Mouse (Mus musculus): ENCODE data around the gene Cytl1. TPM values are rescaled to one million over a fixed set of nuclear protein-coding genes. Genes with fewer than 3 reads are reported as not detected.

The Cytl1 gene
- total RNA-seq (2022) = 1 to 10 TPM; 1.3 to 2.1 (median 1.7) TPM

GRCm38 (mm10) chr5:37735224-37735623 lies at the start of gene Cytl1:
Gene Cytl1, plus strand, starts transcription at chr5:37735519.
- no peak for DNase-seq (ENCODE audit: low spot score in 2 of 2)

- DNase-seq (ENCODE audit: low spot score in 2 of 2) = no peak
These were observed 42.6 kb upstream of the Cytl1 start for GRCm38 (mm10) chr5:37692759-37693158.

- no peak for DNase-seq (ENCODE audit: low spot score in 2 of 2)
These were observed 39.5 kb upstream of the Cytl1 start for GRCm38 (mm10) chr5:37695773-37696172.

GRCm38 (mm10) chr5:37697286-37697685 lies 38.0 kb upstream of the Cytl1 start:
- peak; percentile 49 to 58 for DNase-seq (ENCODE audit: low spot score in 2 of 2)

GRCm38 (mm10) chr5:37699757-37700156 lies 35.6 kb upstream of the Cytl1 start:
- DNase-seq (ENCODE audit: low spot score in 2 of 2) = no peak

- DNase-seq (ENCODE audit: low spot score in 2 of 2) = no peak
These were observed 30.4 kb upstream of the Cytl1 start for GRCm38 (mm10) chr5:37704962-37705361.

- DNase-seq (ENCODE audit: low spot score in 2 of 2) = no peak
These were observed 27.2 kb upstream of the Cytl1 start for GRCm38 (mm10) chr5:37708124-37708523.

GRCm38 (mm10) chr5:37709257-37709904 lies 25.9 kb upstream of the Cytl1 start:
- no peak for DNase-seq (ENCODE audit: low spot score in 2 of 2)

GRCm38 (mm10) chr5:37716505-37717372 lies 18.6 kb upstream of the Cytl1 start, which contains the start of gene Stk32b:
Gene Stk32b, minus strand, starts transcription at chr5:37717171.
- DNase-seq (ENCODE audit: low spot score in 2 of 2) = no peak

- peak in 1 of 2 experiments; percentile 50 for DNase-seq (ENCODE audit: low spot score in 2 of 2)
These were observed 17.8 kb upstream of the Cytl1 start for GRCm38 (mm10) chr5:37717384-37717963.

- no peak for DNase-seq (ENCODE audit: low spot score in 2 of 2)
These were observed 14.6 kb upstream of the Cytl1 start for GRCm38 (mm10) chr5:37720670-37721069.

GRCm38 (mm10) chr5:37725220-37725886 lies 10.0 kb upstream of the Cytl1 start:
- no peak for DNase-seq (ENCODE audit: low spot score in 2 of 2)

- no peak for DNase-seq (ENCODE audit: low spot score in 2 of 2)
These were observed 4.5 kb upstream of the Cytl1 start for GRCm38 (mm10) chr5:37730781-37731180.

- no peak for DNase-seq (ENCODE audit: low spot score in 2 of 2)
These were observed 894 bp downstream of the Cytl1 start for GRCm38 (mm10) chr5:37736213-37736612.

GRCm38 (mm10) chr5:37743889-37744707 lies 8.8 kb downstream of the Cytl1 start:
- no peak for DNase-seq (ENCODE audit: low spot score in 2 of 2)

- peak; percentile 56 to 76 for DNase-seq (ENCODE audit: low spot score in 2 of 2)
These were observed 17.0 kb downstream of the Cytl1 start for GRCm38 (mm10) chr5:37752027-37752967.

GRCm38 (mm10) chr5:37753366-37753765 lies 18.0 kb downstream of the Cytl1 start:
- no peak for DNase-seq (ENCODE audit: low spot score in 2 of 2)

- no peak for DNase-seq (ENCODE audit: low spot score in 2 of 2)
These were observed 26.7 kb downstream of the Cytl1 start for GRCm38 (mm10) chr5:37762046-37762445.

- DNase-seq (ENCODE audit: low spot score in 2 of 2) = no peak
These were observed 30.5 kb downstream of the Cytl1 start for GRCm38 (mm10) chr5:37765851-37766250.

GRCm38 (mm10) chr5:37767231-37767630 lies 31.9 kb downstream of the Cytl1 start:
- DNase-seq (ENCODE audit: low spot score in 2 of 2) = no peak

Measured in layer of hippocampus, adult 8-10 months (tissue).